Mouse (Mus musculus) 3T3-L1 (cell line): Measurements from ENCODE around the gene Lgi2.

ENCODE experiments used
- DNase-seq: peaks from one replicate; pipeline ENCODE4 v3.0.0-alpha.2; 2015; ENCODE audit warnings: low read depth, low spot score

The Lgi2 gene

DNA sequence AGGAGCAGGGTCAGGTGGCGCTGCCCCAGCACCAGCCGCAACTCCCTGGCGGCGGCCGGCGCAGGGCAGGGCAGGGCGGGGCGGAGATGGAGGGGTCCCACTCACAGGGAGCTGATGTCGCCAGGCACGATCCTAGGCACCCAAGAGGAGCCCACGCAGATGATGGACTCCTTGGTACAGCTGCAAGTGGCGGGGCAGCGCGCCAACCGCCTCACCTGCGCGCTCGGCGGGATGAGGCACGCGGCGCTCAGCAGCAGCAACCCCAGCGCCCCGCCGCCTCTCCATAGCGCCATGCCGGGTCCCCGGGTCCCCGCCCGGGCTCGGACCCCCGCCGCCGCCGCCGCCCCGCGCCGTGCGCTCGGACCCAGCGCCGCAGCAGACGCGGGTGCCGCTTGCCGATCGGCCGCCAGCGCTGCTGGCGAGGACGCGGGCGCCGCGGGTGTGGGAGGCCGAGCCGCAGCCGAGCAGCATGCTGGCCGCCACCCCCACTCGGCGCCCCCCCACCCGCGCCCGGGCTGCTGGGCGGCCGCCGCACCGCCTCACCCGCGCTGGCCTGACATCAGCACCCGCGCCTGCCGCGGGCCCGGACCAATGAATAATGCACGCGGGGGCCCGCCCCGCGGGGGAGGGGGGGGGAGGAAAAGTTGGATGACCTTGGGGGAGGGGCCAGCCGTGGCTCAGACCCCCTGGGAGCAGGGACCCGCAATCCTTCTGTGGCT lies at the start of gene Lgi2:
Lgi2 (minus strand) TSS at position 650 of the 719 bp plus-strand sequence.
- no peak for DNase-seq

- no peak for DNase-seq
Observed at GRCm38 (mm10) chr5:52615421-52615820, 49.2 kb upstream of the Lgi2 start.

DNA sequence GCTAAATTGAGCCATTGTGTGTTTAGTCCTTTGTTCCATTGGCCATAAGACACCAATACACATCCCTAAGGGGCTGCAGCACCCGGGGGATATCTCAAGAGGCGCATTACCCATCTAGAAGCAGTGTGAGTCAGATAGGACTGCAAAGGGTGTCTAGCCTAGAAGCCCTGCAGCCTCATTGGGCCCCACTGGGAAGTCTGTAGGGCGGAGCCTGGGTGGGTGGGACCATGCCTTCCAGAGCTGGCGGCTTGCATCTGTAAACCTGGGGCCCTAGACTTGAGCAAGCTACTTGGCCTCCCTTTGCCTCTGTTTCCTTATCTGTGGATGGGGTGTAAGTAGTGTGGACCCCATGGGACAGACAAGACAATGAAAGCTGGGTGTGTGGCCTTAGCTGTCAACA lies 48.4 kb upstream of the Lgi2 start:
- DNase-seq, result peak; percentile 34

- no peak for DNase-seq
Observed at GRCm38 (mm10) chr5:52612776-52613175, 46.5 kb upstream of the Lgi2 start.

DNA sequence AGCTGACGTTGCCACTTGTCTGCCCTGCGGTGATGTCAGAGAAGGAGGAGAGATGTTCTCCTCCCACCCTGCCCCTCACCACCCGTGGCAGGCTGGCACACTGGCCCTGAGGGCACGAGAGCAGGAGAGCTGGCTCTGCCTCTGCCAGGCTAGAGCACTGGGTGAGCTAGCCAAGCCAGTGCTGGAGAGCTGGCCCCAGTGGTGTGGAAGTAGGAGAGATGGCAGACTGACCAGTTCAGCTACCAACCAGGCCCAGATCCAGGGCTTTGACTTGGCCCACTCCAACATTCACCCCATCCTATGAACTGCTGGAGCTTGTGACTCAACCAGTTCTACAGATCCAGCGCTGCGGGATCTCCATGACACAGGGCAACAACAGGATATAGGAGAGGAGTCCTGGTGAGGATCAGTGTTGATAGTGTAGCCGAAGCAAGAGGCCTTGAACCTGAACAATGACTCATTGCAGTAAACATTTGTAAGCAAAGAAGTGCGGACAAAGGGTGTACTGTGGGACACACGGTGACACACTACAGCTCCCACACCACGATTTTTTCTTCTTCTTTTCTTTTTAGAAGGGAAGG lies 45.1 kb upstream of the Lgi2 start:
- peak; percentile 59 for DNase-seq

- DNase-seq, result no peak
Observed at GRCm38 (mm10) chr5:52610306-52610705, 44.0 kb upstream of the Lgi2 start.

DNA sequence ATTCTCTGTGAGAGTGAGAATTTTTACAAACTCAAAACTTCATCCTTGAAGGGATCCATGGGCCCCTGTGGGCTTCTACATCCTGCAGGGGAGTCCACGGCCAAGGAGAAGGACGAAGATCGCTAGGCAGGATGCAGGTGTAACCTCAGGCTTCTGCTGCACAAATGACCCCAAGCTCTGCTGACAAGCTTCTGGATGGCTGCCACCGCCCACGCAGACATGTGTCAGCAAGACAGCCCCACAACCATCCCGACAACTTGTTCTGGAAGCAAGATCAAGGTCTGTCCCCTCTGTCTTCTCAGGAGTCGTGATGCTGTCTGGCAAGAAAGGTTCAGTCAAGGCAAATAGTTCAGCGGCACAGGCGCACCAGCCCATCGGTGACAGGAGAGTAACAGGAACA lies 43.4 kb upstream of the Lgi2 start:
- DNase-seq, result peak; percentile 53

GRCm38 (mm10) chr5:52604582-52605041 lies 38.4 kb upstream of the Lgi2 start:
- DNase-seq, result peak; percentile 29

DNA sequence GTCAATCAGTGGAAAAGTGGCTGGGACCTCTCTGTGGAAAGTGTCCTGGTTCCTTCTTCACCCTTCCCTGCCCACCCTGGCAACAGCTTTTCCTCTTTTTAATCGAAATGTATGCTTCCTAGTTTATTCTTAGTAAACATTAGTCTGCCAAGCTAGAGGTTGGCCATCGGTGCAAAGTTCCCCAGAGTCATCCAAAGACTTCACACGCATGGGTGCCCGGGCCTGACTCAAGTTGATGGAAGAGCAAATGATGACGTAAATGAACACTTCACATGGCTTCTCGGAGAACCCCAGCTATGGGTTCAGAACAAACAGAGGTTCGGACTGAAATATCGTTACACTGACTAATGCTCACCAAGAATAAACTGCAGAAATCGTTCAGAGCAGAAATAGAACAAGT lies 24.4 kb upstream of the Lgi2 start:
- no peak for DNase-seq

GRCm38 (mm10) chr5:52588650-52589049 lies 22.4 kb upstream of the Lgi2 start:
- DNase-seq, result no peak

DNA sequence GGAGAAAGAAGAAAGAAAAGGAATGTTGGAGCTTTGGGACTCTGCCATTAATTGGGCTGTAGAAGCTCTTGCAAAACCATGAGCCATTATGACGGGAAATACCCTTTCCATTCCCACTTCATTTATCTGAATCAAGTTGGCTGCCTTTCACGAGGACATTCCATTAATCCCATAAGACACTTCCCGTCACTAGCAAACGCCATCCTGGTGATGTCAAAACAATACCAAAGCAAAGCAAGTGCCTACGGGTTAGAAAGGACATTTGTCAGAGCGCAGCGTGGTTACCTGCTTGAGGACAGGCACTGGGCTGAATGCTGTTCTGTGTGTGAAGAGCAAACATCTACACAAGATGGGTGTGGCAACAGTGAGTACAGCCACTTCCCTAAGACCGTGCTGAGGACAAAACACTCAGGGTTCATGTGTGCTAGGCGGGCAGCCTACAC lies 21.1 kb upstream of the Lgi2 start:
- peak; percentile 39 for DNase-seq

- DNase-seq, result peak; percentile 11
Observed at GRCm38 (mm10) chr5:52572572-52572971, 6.3 kb upstream of the Lgi2 start.

DNA sequence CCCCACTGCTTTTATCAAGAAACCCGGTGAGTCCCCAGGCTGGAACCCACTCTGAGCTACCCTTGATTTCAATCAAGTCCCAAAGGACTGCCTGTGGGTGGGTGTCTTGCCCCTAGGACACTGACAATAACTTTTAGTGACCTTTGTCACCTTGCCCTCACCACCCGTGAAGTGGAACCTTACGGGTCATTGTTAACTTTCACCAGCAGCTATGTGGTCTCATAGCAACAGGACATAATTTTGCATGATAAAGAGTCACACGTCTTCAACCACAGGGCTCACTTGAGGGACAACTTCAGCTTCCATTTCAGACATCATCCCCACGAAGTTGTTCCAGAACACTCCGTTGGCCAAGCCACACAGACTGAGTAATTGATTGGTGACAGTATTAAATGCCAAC lies 4.5 kb upstream of the Lgi2 start:
- DNase-seq, result no peak

GRCm38 (mm10) chr5:52565214-52565812 lies 949 bp downstream of the Lgi2 start:
- DNase-seq, result no peak

- no peak for DNase-seq
Observed at GRCm38 (mm10) chr5:52564351-52564750, 1.9 kb downstream of the Lgi2 start.

- no peak for DNase-seq
Observed at GRCm38 (mm10) chr5:52560240-52560639, 6.0 kb downstream of the Lgi2 start.

DNA sequence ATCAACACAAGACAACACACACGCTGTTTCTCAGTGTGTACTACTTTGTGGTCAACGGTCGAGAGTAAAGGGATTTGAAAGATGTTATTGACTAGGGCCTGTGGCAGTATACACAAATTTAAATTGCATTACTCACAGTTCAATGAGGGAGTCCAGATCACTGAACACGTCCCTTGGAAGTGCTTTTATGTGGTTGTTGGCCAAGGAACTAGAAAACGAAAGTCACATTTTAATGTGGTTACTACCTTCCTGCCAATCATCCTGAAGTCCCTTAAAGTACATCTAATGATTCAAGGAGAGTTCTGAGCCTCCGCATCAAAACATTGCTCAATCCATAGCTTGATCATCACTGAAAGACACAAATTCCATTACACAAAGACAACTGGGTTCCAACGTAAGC lies 10.7 kb downstream of the Lgi2 start:
- DNase-seq, result no peak

DNA sequence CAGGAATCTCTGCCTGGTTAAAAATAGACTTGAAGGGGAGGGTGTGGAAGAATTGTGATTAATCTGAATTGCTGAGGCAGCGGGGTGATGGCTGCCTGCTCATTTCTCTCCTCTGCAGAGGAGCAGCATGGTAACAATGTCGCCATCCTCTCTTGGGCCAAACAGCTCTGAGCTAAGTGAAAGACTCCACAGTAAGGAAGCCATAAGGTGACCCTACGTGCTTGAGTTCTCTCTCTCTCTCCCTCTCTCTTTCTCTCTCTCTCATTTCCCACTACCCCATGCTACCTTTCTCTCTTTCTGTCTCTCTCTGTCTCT lies 15.0 kb downstream of the Lgi2 start:
- DNase-seq, result no peak

- no peak for DNase-seq
Observed at GRCm38 (mm10) chr5:52550613-52551317, 15.5 kb downstream of the Lgi2 start.

- DNase-seq, result peak; percentile 13
Observed at GRCm38 (mm10) chr5:52546950-52547349, 19.3 kb downstream of the Lgi2 start.

DNA sequence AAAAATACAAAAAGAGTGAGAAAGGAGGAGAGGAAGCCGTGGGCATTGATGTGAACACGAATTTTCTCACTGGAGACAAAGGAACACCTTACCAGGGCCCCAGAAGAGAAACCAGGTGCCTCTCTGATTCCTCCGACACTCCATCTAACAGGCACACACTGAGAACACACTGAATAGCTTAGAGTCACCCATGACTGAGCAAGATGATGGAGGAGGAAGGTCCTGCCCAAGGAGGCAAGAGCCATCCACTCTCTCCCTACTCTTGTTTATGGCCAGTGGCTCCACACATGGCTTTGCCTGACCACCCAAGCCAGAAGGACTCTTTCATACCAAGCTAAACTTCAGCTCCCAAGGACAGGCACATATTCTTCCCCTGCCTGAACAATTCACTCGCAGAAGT lies 22.5 kb downstream of the Lgi2 start:
- DNase-seq, result no peak

GRCm38 (mm10) chr5:52540186-52540585 lies 26.1 kb downstream of the Lgi2 start:
- peak; percentile 16 for DNase-seq
